Mouse (Mus musculus) lung, postnatal 0 days (tissue): ENCODE results near the gene E130309D02Rik.

ENCODE experiments used
- CTCF ChIP-seq: IDR thresholded peaks from 2 replicates; pipeline ENCODE4 v1.5.1; 2016; ENCODE audit warnings: antibody characterized with exemption, mild to moderate bottlenecking
- EP300 ChIP-seq: IDR thresholded peaks from 2 replicates; pipeline ENCODE4 v1.6.1; 2016; ENCODE audit warnings: antibody characterized with exemption, mild to moderate bottlenecking, control low read depth

DNA sequence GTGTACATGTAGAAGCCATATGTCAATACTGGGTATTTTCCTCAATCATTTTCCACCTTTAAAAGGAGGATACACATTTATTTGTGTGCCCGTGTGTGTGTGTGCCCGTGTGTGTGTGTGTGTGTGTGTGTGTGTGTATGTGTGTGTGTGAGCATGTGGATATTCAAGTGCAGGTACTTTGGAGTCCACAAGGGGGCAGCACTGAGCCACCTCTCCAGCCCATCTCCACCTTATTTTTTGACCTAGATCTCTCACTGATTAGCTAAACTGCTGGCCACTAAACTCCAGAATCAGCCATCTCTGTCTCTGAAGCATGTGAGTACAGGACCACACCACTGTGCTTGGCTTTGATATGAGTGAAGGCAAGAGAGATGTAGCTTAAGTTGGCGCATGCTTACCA, 20.3 kb downstream of the E130309D02Rik start:
- TF ChIP-seq CTCF (peak; percentile 47), EP300 (no peak)
